Mouse (Mus musculus) erythroblast, embryonic 14.5 days (primary cell): ENCODE results near the gene Il1rn.

Experiments
- GATA1 ChIP-seq: IDR thresholded peaks from 2 replicates; pipeline ENCODE4 v1.6.1; 2012; ENCODE audit warnings: low read length, inconsistent platforms, mixed read lengths
- TAL1 ChIP-seq: IDR thresholded peaks from 3 replicates; pipeline ENCODE4 v1.6.1; 2012; ENCODE audit warnings: low read length, inconsistent platforms, mixed read lengths

DNA sequence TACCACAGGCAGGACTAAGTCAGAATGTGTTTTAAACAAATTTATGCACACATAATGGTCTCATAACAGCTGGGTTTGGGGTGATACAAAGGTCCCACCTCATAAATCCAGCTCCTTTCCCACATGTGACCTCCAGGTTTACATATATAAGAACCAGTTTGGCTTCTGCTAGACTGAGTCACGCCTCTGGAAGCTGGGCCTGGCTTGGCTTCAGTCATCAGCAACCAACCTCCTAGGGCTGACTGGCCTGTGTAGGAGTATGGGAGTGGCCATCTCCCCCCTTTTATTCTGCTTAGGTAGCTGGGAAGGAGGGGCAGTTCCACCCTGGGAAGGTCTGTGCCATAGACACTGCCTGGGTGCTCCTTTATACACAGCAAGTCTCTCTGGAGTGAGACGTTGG is at the start of gene Il1rn:
- TF ChIP-seq GATA1 (no peak), TAL1 (no peak)
